Mouse (Mus musculus): Measurements from ENCODE around the gene Ripor2. TPM values are rescaled to one million over a fixed set of nuclear protein-coding genes. Genes with fewer than 3 reads are reported as not detected.

The Ripor2 gene
- polyA plus RNA-seq, 1 experiment = 1.5 TPM

- H3K9ac ChIP-seq (ENCODE audit: low read depth, poor library complexity, severe bottlenecking) = no peak overlapping the region
- TF ChIP-seq CTCF (IDR thresholded peaks at IDR 0.05; ENCODE audit: low read depth, low read length) (no peak), EP300 (IDR thresholded peaks at IDR 0.05; ENCODE audit: insufficient read depth, low read depth, low read length) (no peak), POLR2A (IDR thresholded peaks at IDR 0.05; ENCODE audit: insufficient read depth, low read length) (no peak)
- no peaks in the 10 kb centered on the region for H3K36me3 ChIP-seq (ENCODE audit: control insufficient read depth, insufficient read depth, low read length, poor library complexity, severe bottlenecking)
- no peak overlapping the region for H3K27ac ChIP-seq (ENCODE audit: insufficient read depth, low read length)
- no peak overlapping the region for H3K4me3 ChIP-seq (ENCODE audit: low read depth, low read length)
- no peaks in the 10 kb centered on the region for H3K27me3 ChIP-seq (ENCODE audit: control insufficient read depth, insufficient read depth, low read length, poor library complexity, severe bottlenecking)
- H3K4me1 ChIP-seq (ENCODE audit: control insufficient read depth, insufficient read depth, low read length) = no peaks in the 10 kb centered on the region
- H3K9me3 ChIP-seq (replicated peaks; ENCODE audit: control insufficient read depth, insufficient read depth, low read length, poor library complexity, severe bottlenecking) = no peaks in the 10 kb centered on the region
Observed at GRCm38 (mm10) chr13:24576338-24577119, 5.5 kb upstream of the Ripor2 start.

- no peak overlapping the region for H3K4me3 ChIP-seq (ENCODE audit: low read depth, low read length)
- no peaks in the 10 kb centered on the region for H3K27me3 ChIP-seq (ENCODE audit: control insufficient read depth, insufficient read depth, low read length, poor library complexity, severe bottlenecking)
- TF ChIP-seq CTCF (IDR thresholded peaks at IDR 0.05; ENCODE audit: low read depth, low read length) (no peak), POLR2A (IDR thresholded peaks at IDR 0.05; ENCODE audit: insufficient read depth, low read length) (no peak), EP300 (IDR thresholded peaks at IDR 0.05; ENCODE audit: insufficient read depth, low read depth, low read length) (no peak)
- H3K27ac ChIP-seq (ENCODE audit: insufficient read depth, low read length) = no peak overlapping the region
- no peaks in the 10 kb centered on the region for H3K4me1 ChIP-seq (ENCODE audit: control insufficient read depth, insufficient read depth, low read length)
- no peaks in the 10 kb centered on the region for H3K9me3 ChIP-seq (replicated peaks; ENCODE audit: control insufficient read depth, insufficient read depth, low read length, poor library complexity, severe bottlenecking)
- no peaks in the 10 kb centered on the region for H3K36me3 ChIP-seq (ENCODE audit: control insufficient read depth, insufficient read depth, low read length, poor library complexity, severe bottlenecking)
- no peak overlapping the region for H3K9ac ChIP-seq (ENCODE audit: low read depth, poor library complexity, severe bottlenecking)
Observed at GRCm38 (mm10) chr13:24578317-24578716, 3.7 kb upstream of the Ripor2 start.

- Histone ChIP-seq H3K27ac (ENCODE audit: insufficient read depth, low read length) (no peak overlapping the region), H3K4me3 (ENCODE audit: low read depth, low read length) (no peak overlapping the region), H3K4me1 (ENCODE audit: control insufficient read depth, insufficient read depth, low read length) (no peaks in the 10 kb centered on the region), H3K27me3 (ENCODE audit: control insufficient read depth, insufficient read depth, low read length, poor library complexity, severe bottlenecking) (no peaks in the 10 kb centered on the region), H3K36me3 (ENCODE audit: control insufficient read depth, insufficient read depth, low read length, poor library complexity, severe bottlenecking) (no peaks in the 10 kb centered on the region), H3K9me3 (replicated peaks; ENCODE audit: control insufficient read depth, insufficient read depth, low read length, poor library complexity, severe bottlenecking) (no peaks in the 10 kb centered on the region), H3K9ac (ENCODE audit: low read depth, poor library complexity, severe bottlenecking) (no peak overlapping the region)
- TF ChIP-seq EP300 (IDR thresholded peaks at IDR 0.05; ENCODE audit: insufficient read depth, low read depth, low read length) (no peak), CTCF (IDR thresholded peaks at IDR 0.05; ENCODE audit: low read depth, low read length) (no peak), POLR2A (IDR thresholded peaks at IDR 0.05; ENCODE audit: insufficient read depth, low read length) (no peak)
Observed at GRCm38 (mm10) chr13:24580759-24581158, 1.2 kb upstream of the Ripor2 start.

- no peaks in the 10 kb centered on the region for H3K27me3 ChIP-seq (ENCODE audit: control insufficient read depth, insufficient read depth, low read length, poor library complexity, severe bottlenecking)
- H3K27ac ChIP-seq (ENCODE audit: insufficient read depth, low read length) = no peak overlapping the region
- no peaks in the 10 kb centered on the region for H3K4me1 ChIP-seq (ENCODE audit: control insufficient read depth, insufficient read depth, low read length)
- TF ChIP-seq EP300 (IDR thresholded peaks at IDR 0.05; ENCODE audit: insufficient read depth, low read depth, low read length) (no peak), POLR2A (IDR thresholded peaks at IDR 0.05; ENCODE audit: insufficient read depth, low read length) (no peak), CTCF (IDR thresholded peaks at IDR 0.05; ENCODE audit: low read depth, low read length) (no peak)
- H3K9ac ChIP-seq (ENCODE audit: low read depth, poor library complexity, severe bottlenecking) = no peak overlapping the region
- no peak overlapping the region for H3K4me3 ChIP-seq (ENCODE audit: low read depth, low read length)
- H3K36me3 ChIP-seq (ENCODE audit: control insufficient read depth, insufficient read depth, low read length, poor library complexity, severe bottlenecking) = no peaks in the 10 kb centered on the region
- H3K9me3 ChIP-seq (replicated peaks; ENCODE audit: control insufficient read depth, insufficient read depth, low read length, poor library complexity, severe bottlenecking) = no peaks in the 10 kb centered on the region
Observed at GRCm38 (mm10) chr13:24584403-24584802, 2.4 kb downstream of the Ripor2 start.

- Histone ChIP-seq H3K27me3 (ENCODE audit: control insufficient read depth, insufficient read depth, low read length, poor library complexity, severe bottlenecking) (no peaks in the 10 kb centered on the region), H3K9me3 (replicated peaks; ENCODE audit: control insufficient read depth, insufficient read depth, low read length, poor library complexity, severe bottlenecking) (no peaks in the 10 kb centered on the region), H3K4me3 (ENCODE audit: low read depth, low read length) (no peak overlapping the region), H3K36me3 (ENCODE audit: control insufficient read depth, insufficient read depth, low read length, poor library complexity, severe bottlenecking) (no peaks in the 10 kb centered on the region), H3K9ac (ENCODE audit: low read depth, poor library complexity, severe bottlenecking) (no peak overlapping the region), H3K4me1 (ENCODE audit: control insufficient read depth, insufficient read depth, low read length) (no peaks in the 10 kb centered on the region), H3K27ac (ENCODE audit: insufficient read depth, low read length) (no peak overlapping the region)
- TF ChIP-seq CTCF (IDR thresholded peaks at IDR 0.05; ENCODE audit: low read depth, low read length) (no peak), EP300 (IDR thresholded peaks at IDR 0.05; ENCODE audit: insufficient read depth, low read depth, low read length) (no peak), POLR2A (IDR thresholded peaks at IDR 0.05; ENCODE audit: insufficient read depth, low read length) (no peak)
Observed at GRCm38 (mm10) chr13:24584841-24585240, 2.9 kb downstream of the Ripor2 start.

- Histone ChIP-seq H3K27me3 (ENCODE audit: control insufficient read depth, insufficient read depth, low read length, poor library complexity, severe bottlenecking) (no peaks in the 10 kb centered on the region), H3K9me3 (replicated peaks; ENCODE audit: control insufficient read depth, insufficient read depth, low read length, poor library complexity, severe bottlenecking) (no peaks in the 10 kb centered on the region), H3K27ac (ENCODE audit: insufficient read depth, low read length) (no peak overlapping the region), H3K9ac (ENCODE audit: low read depth, poor library complexity, severe bottlenecking) (no peak overlapping the region), H3K4me1 (ENCODE audit: control insufficient read depth, insufficient read depth, low read length) (no peaks in the 10 kb centered on the region), H3K4me3 (ENCODE audit: low read depth, low read length) (no peak overlapping the region), H3K36me3 (ENCODE audit: control insufficient read depth, insufficient read depth, low read length, poor library complexity, severe bottlenecking) (no peaks in the 10 kb centered on the region)
- TF ChIP-seq EP300 (IDR thresholded peaks at IDR 0.05; ENCODE audit: insufficient read depth, low read depth, low read length) (no peak), POLR2A (IDR thresholded peaks at IDR 0.05; ENCODE audit: insufficient read depth, low read length) (no peak), CTCF (IDR thresholded peaks at IDR 0.05; ENCODE audit: low read depth, low read length) (no peak)
Observed at GRCm38 (mm10) chr13:24585369-24585768, 3.4 kb downstream of the Ripor2 start.

Data from ES-Bruce4 (cell line).